Mouse (Mus musculus): ENCODE measurements around the gene Mad1l1. TPM values are rescaled to one million over a fixed set of nuclear protein-coding genes. Genes with fewer than 3 reads are reported as not detected.

The Mad1l1 gene
- polyA plus RNA-seq, 1 experiment from 2014 or later, result 43.1 TPM

DNA sequence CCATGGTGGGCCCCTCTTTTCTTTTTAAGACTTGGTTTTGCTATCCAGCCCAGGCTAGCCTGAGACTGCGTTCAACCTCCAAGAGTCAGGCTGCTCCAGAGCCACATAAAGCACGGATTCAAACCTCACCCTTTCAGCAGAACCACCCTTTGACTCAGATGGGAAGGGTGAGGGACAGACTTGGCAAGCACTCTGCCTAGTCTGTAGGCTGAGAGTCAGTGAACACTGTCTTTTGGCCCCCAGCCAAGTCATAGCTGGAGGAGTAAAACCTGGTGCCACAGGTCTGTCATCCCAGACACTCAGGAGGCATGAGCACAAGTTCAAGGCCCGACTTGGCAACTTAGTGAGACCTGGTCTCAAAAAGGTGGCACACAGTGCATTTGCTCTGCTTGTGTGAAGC, 4.6 kb downstream of the Mad1l1 start:
- H3K4me2 ChIP-seq, result no peak overlapping the region
- ATAC-seq, result no peak
- no peak overlapping the region for H3K4me3 ChIP-seq
- H3K9me3 ChIP-seq (replicated peaks), result no peaks in the 10 kb centered on the region
- no peak overlapping the region for H3K27ac ChIP-seq
- WGBS, result 70% methylated on average over 3 of the region's 3 CpGs
- H3K4me1 ChIP-seq, result peaks cover 14% of the 10 kb centered on the region
- H3K27me3 ChIP-seq, result no peaks in the 10 kb centered on the region
- no peak overlapping the region for H3K9ac ChIP-seq
- H3K36me3 ChIP-seq (ENCODE audit: poor library complexity, severe bottlenecking), result peaks cover 36% of the 10 kb centered on the region

DNA sequence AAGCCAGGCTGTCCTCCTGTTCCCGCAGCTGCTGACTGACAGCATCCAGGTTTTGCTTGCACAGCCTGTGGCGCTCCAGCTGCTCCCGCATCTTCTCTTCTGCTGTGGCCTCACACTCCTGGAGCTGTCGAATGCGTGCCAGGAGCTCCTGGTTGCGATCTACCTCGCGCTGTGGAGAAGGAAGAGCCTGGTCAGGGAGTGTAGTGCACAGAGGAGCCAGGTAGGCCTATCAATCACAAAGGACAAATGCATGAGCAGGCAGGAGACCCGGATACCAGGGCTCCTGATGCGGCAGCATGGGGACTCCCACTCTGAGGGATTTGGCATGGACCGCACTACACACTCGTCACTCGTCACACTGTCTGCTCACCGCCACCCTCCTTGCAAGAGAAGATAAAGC, 13.8 kb downstream of the Mad1l1 start:
- ATAC-seq, result no peak
- no peak overlapping the region for H3K9ac ChIP-seq
- no peaks in the 10 kb centered on the region for H3K27me3 ChIP-seq
- WGBS, result 94% methylated on average over 14 of the region's 14 CpGs
- no peak overlapping the region for H3K27ac ChIP-seq
- no peak overlapping the region for H3K4me3 ChIP-seq
- peaks cover 95% of the 10 kb centered on the region for H3K36me3 ChIP-seq (ENCODE audit: poor library complexity, severe bottlenecking)
- no peaks in the 10 kb centered on the region for H3K4me1 ChIP-seq
- no peak overlapping the region for H3K4me2 ChIP-seq
- H3K9me3 ChIP-seq (replicated peaks), result no peaks in the 10 kb centered on the region

DNA sequence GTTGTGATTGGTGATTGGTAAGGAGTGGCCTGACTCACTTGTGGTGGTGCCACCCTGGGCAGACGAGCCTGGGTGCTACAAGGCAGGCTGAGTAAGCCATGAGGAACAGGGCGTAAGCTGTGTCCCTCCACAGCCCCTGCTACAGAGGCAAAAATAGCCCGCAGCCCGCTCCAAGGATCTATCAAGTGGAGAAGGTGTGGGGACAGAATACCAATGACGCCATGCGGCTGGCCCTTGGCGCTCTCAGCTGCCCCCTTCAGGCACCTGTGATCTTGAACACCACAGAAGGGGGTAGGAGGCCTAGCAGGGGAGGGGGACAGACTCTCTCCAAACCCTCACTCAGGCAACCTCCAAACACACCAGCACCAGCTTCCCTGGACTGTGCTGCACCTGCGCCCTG, 15.3 kb downstream of the Mad1l1 start:
- Histone ChIP-seq H3K4me1 (no peaks in the 10 kb centered on the region), H3K9me3 (replicated peaks) (no peaks in the 10 kb centered on the region), H3K4me3 (no peak overlapping the region), H3K27me3 (no peaks in the 10 kb centered on the region), H3K27ac (no peak overlapping the region), H3K4me2 (no peak overlapping the region), H3K9ac (no peak overlapping the region), H3K36me3 (ENCODE audit: poor library complexity, severe bottlenecking) (peaks cover 91% of the 10 kb centered on the region)
- WGBS, result 71% methylated on average over 8 of the region's 8 CpGs
- ATAC-seq, result no peak

DNA sequence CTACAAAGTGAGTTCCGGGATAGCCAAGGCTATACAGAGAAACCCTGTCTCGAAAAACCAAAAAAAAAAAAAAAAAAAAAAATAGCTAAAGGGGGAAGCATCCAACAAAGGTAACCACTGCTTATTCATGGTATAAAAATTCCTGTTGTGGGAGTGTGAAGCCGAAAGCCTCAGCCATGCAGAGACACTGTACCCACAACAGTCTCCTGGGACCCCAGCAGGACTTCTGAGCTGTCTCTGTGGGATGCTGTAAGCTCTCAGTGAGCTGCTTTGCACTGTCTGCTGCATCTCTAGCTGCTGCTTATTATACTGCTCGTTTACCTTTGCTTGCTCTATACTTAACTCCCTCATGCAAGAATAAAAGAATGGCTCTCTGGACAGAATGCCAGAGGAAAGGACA, 23.1 kb downstream of the Mad1l1 start:
- no peak for ATAC-seq
- Histone ChIP-seq H3K27ac (no peak overlapping the region), H3K27me3 (no peaks in the 10 kb centered on the region), H3K9me3 (replicated peaks) (no peaks in the 10 kb centered on the region), H3K4me2 (no peak overlapping the region), H3K4me3 (no peak overlapping the region), H3K4me1 (no peaks in the 10 kb centered on the region), H3K9ac (no peak overlapping the region), H3K36me3 (ENCODE audit: poor library complexity, severe bottlenecking) (peaks cover 76% of the 10 kb centered on the region)
- 70% methylated on average over 4 of the region's 4 CpGs for WGBS

DNA sequence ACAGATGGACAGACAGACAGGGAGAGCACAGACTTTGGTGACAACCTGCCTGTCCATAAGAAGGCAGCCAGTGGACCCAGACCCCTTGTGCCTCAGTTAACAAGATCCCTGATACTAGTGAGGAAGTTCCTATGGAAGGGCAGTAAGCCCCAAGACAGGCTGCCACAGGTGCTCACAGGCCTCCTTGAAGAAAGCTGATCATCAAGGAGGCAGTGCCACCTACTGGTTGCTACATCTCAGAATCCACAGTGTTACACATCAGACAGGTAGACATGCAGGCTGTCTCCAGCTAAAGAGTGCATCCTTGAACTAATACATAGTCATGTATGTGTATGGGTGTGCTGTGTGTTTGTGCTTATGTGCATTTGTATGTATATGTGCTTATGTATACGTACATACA, 29.2 kb downstream of the Mad1l1 start:
- Histone ChIP-seq H3K9me3 (replicated peaks) (no peaks in the 10 kb centered on the region), H3K27me3 (no peaks in the 10 kb centered on the region)

DNA sequence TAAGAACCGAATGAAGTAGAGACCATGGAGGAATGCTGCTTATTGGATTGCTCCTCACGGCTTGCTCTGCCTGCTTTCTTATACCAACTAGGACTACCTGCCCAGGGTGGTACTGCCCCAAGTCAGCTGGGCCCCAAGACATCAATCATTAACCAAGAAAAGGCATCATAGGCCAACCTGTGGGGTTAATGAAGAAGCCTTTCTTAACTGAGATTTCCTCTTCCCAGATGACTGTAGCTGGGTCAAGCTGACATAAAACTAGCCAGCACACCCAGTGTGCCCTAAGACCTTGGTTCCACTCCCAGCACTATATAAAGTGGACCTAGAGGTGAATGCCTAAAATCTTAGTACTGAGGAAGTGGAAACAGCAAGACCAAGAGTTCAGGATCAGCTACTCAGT, 32.2 kb downstream of the Mad1l1 start:
- ATAC-seq, result no peak
- Histone ChIP-seq H3K36me3 (ENCODE audit: poor library complexity, severe bottlenecking) (peaks cover 45% of the 10 kb centered on the region), H3K9ac (no peak overlapping the region), H3K4me1 (no peaks in the 10 kb centered on the region), H3K9me3 (replicated peaks) (no peaks in the 10 kb centered on the region), H3K4me2 (no peak overlapping the region), H3K27me3 (no peaks in the 10 kb centered on the region), H3K4me3 (no peak overlapping the region), H3K27ac (no peak overlapping the region)
- 95% methylated on average over 2 of the region's 2 CpGs for WGBS

More for the DNA sequence above, 29.2 kb downstream of the Mad1l1 start:
- no peak overlapping the region for H3K4me2 ChIP-seq
- H3K4me1 ChIP-seq, result no peaks in the 10 kb centered on the region
- WGBS, result 88% methylated on average over 1 of the region's 1 CpGs
- no peak overlapping the region for H3K9ac ChIP-seq
- peaks cover 58% of the 10 kb centered on the region for H3K36me3 ChIP-seq (ENCODE audit: poor library complexity, severe bottlenecking)
- no peak overlapping the region for H3K27ac ChIP-seq
- no peak overlapping the region for H3K4me3 ChIP-seq
- peak; percentile 70 for ATAC-seq

DNA sequence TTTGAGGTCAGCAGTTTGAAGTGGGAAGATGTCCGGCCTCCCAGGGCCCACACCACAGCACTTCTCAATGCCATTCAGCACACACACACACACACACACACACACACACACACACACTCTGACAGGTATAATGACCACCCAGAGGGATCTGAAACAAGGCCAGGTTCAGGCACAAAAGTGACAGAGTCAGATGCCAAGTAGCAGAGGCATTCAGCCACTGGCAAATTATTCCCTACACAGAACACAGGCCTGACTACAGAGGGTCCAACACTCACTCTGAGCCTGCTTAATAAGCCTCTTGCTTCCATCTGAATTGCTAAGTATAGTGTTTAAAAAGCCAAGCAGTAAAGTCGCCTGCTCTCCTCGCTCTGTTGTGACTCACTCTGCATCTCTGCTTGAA, 33.1 kb downstream of the Mad1l1 start:
- ATAC-seq, result 0 out of 2 replicates have a peak, but pooled peaks have one; percentile 30
- H3K27me3 ChIP-seq, result no peaks in the 10 kb centered on the region
- no peak overlapping the region for H3K4me2 ChIP-seq
- H3K4me1 ChIP-seq, result no peaks in the 10 kb centered on the region
- no peaks in the 10 kb centered on the region for H3K9me3 ChIP-seq (replicated peaks)
- H3K4me3 ChIP-seq, result no peak overlapping the region
- H3K27ac ChIP-seq, result no peak overlapping the region
- H3K36me3 ChIP-seq (ENCODE audit: poor library complexity, severe bottlenecking), result peaks cover 44% of the 10 kb centered on the region
- WGBS, result 68% methylated on average over 3 of the region's 3 CpGs
- H3K9ac ChIP-seq, result no peak overlapping the region

DNA sequence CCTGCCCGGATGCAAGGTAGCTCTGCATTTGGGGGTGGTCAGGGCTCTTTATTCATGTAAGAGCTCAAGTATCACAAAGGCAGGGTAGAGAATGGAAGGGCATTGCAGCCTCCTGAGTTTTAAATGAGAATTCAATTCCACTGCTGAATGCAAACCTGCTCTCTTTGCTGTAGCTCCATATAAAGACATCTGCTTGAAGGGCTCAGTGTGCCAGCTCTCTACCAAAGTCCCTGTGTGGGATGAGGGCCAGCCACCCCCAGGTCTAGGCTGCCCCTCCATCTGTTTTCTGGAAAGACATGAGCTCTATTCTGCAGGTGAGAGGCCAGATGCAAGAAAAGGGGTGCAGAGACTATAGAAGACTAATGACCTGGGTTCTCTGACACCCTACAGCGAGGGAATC, 36.6 kb downstream of the Mad1l1 start:
- H3K36me3 ChIP-seq (ENCODE audit: poor library complexity, severe bottlenecking), result peaks cover 21% of the 10 kb centered on the region
- no peak for ATAC-seq
- WGBS, result 68% methylated on average over 2 of the region's 2 CpGs

DNA sequence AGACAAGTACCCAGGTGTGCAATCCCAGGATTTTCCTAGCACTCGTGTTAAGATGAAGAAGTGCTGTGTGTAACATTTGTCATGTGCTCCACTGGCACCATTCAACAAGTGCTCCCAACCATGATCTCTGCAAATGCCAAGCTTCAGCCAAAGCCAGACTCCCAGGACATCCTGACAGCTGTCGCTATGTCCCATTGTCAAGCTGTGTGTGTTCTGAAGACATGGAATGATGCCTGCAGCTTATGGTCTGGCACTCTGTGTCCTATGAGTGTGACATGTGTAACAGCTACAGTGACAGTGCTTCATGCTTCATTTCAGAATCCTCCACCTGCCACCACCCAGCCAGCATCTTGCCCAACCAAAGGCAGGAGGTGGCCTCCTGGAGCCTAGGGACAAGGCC, 37.3 kb downstream of the Mad1l1 start:
- Histone ChIP-seq H3K9me3 (replicated peaks) (no peaks in the 10 kb centered on the region), H3K9ac (no peak overlapping the region), H3K4me3 (no peak overlapping the region), H3K27ac (no peak overlapping the region), H3K36me3 (ENCODE audit: poor library complexity, severe bottlenecking) (peaks cover 14% of the 10 kb centered on the region), H3K4me1 (peaks cover 16% of the 10 kb centered on the region; the same call in 1 of the 2 replicates), H3K27me3 (no peaks in the 10 kb centered on the region), H3K4me2 (no peak overlapping the region)
- 90% methylated on average over 2 of the region's 2 CpGs for WGBS
- no peak for ATAC-seq

More for the DNA sequence above, 36.6 kb downstream of the Mad1l1 start:
- Histone ChIP-seq H3K4me2 (no peak overlapping the region), H3K27ac (no peak overlapping the region), H3K9ac (no peak overlapping the region), H3K4me3 (no peak overlapping the region), H3K27me3 (no peaks in the 10 kb centered on the region), H3K4me1 (peaks cover 15% of the 10 kb centered on the region; the same call in 1 of the 2 replicates), H3K9me3 (replicated peaks) (no peaks in the 10 kb centered on the region)

DNA sequence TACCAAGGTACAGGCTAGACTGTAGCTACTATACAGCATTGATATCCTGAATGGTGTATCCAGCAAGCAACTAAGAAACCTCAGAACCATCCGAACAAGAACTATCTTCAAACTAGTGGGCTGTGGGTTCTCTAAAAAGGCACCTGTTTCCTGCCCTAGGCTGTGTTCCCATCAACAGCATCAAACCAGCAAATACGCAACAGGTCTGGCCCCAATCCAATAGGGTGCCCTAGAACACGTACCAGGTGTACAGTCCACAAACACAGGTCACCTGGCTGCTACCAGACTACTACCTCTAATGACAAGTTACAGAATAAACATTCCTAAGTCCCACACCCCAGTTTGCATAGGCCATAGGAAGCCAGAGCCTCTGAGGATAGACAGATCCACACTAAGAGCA, 38.5 kb downstream of the Mad1l1 start:
- Histone ChIP-seq H3K27ac (no peak overlapping the region), H3K9me3 (replicated peaks) (no peaks in the 10 kb centered on the region), H3K4me2 (no peak overlapping the region), H3K4me3 (no peak overlapping the region), H3K27me3 (no peaks in the 10 kb centered on the region), H3K9ac (no peak overlapping the region), H3K36me3 (ENCODE audit: poor library complexity, severe bottlenecking) (peaks cover 13% of the 10 kb centered on the region), H3K4me1 (peaks cover 16% of the 10 kb centered on the region; the same call in 1 of the 2 replicates)
- ATAC-seq, result no peak
- 96% methylated on average over 3 of the region's 3 CpGs for WGBS

DNA sequence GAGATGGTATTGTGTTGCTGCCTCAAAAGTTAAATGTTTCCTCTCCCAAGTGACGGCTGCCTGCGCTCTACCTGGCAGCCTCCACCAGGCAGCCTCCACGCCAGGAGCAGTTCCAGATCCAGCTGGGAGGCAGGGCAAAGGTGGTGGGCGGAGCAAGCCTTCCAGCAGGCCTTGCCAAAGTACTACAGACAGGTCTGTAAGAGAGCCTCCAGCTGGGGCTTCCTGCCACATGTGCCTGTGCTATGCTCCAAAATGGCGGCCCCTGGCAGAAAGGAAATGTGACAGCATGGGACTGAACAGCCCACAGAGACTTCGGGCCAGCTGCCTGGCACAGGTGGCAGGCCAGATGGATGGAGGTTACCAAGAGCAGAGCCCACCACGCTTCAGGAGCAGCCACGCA, 39.0 kb downstream of the Mad1l1 start:
- Histone ChIP-seq H3K4me2 (no peak overlapping the region), H3K4me3 (no peak overlapping the region), H3K9me3 (replicated peaks) (no peaks in the 10 kb centered on the region), H3K27ac (no peak overlapping the region), H3K27me3 (no peaks in the 10 kb centered on the region), H3K4me1 (peaks cover 16% of the 10 kb centered on the region; the same call in 1 of the 2 replicates), H3K9ac (no peak overlapping the region), H3K36me3 (ENCODE audit: poor library complexity, severe bottlenecking) (peaks cover 15% of the 10 kb centered on the region)
- no peak for ATAC-seq
- 68% methylated on average over 8 of the region's 8 CpGs for WGBS

DNA sequence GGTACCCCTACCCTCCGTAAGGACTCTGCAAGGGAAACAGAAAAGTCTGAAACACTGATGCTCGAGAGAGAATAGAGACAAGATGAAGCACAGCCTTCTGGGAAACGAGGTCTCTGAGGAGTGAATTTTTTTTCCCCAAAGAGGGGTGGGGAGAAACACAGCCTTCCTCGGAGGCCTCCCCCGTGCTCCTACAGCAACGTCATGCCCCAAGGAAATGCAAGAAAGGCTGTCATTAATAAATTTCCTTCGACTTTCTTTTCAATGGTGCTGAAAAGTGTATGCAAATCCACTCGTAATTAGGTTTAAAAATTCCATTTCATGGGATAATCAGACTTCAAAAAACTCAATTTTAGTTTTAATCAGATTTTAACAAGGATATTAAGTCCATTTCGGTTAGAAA, 41.1 kb downstream of the Mad1l1 start:
- peaks cover 15% of the 10 kb centered on the region for H3K36me3 ChIP-seq (ENCODE audit: poor library complexity, severe bottlenecking)
- ATAC-seq, result no peak
- 0 out of 2 replicates have a peak overlapping the region, but pooled peaks have one; percentile 26 for H3K27ac ChIP-seq
- peaks cover 16% of the 10 kb centered on the region; the same call in 1 of the 2 replicates for H3K4me1 ChIP-seq
- H3K4me2 ChIP-seq, result no peak overlapping the region
- H3K27me3 ChIP-seq, result no peaks in the 10 kb centered on the region
- H3K9ac ChIP-seq, result no peak overlapping the region
- 57% methylated on average over 9 of the region's 9 CpGs for whole genome bisulfite sequencing
- no peaks in the 10 kb centered on the region for H3K9me3 ChIP-seq (replicated peaks)
- H3K4me3 ChIP-seq, result no peak overlapping the region

DNA sequence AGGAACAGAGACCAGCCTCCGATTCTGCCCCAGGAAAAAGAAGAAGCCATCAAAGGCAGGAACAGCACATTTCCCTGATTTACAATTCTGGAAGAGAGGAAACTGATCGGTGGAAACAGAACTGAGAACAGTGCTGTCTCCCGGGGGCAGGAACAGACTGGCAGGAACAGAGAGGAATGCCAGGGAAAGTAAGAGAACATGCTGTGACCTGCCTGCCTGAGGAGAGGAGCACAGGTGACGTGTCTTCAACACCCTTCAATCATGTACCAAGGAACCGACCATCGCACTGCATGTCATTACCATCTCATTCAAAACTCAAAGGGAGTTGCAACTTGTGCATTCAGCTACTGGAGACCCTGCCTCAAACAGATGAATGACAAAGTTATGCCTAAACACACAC, 44.6 kb downstream of the Mad1l1 start:
- H3K36me3 ChIP-seq (ENCODE audit: poor library complexity, severe bottlenecking), result peaks cover 12% of the 10 kb centered on the region; the same call in 1 of the 2 replicates
- H3K4me3 ChIP-seq, result no peak overlapping the region
- no peak overlapping the region for H3K4me2 ChIP-seq
- H3K9ac ChIP-seq, result no peak overlapping the region
- peaks cover 10% of the 10 kb centered on the region; the same call in 1 of the 2 replicates for H3K4me1 ChIP-seq
- WGBS, result 84% methylated on average over 6 of the region's 6 CpGs
- H3K9me3 ChIP-seq (replicated peaks), result no peaks in the 10 kb centered on the region
- no peaks in the 10 kb centered on the region for H3K27me3 ChIP-seq
- ATAC-seq, result no peak
- peak overlapping the region; percentile 51; the same call in 1 of the 2 replicates for H3K27ac ChIP-seq

All from forebrain, embryonic 13.5 days (tissue).